In genomic region chr6:124480295-124480694, GRCm38 (mm10) we compare ENCODE assay signal across 9 mouse cellular contexts. TPM values are rescaled to one million over a fixed set of nuclear protein-coding genes. Genes with fewer than 3 reads are reported as not detected.
DNase-seq lines count a peak whose midpoint lies in the region; ATAC-seq and TF ChIP-seq lines count a peak whose summit lies in the region.
"Had no signal": no experiment of that assay in that cellular context is flagged by ENCODE, and none has a peak within 500 bp of the region (broad histone marks: within the 10 kb centered on the region; RNA-seq: fewer than 3 reads in every experiment).

No protein-coding gene starts in this region.

- peak; percentile 83 for TF ChIP-seq CTCF in heart, adult 2 months (IDR thresholded peaks at IDR 0.05)
- TF ChIP-seq CTCF in midbrain, postnatal 0 days (IDR thresholded peaks at IDR 0.05) = peak; percentile 77

- H3K4me2 ChIP-seq in midbrain, postnatal 0 days (ENCODE audit: low read depth, low read length, poor library complexity, severe bottlenecking) = no peak overlapping the region
- H3K4me2 ChIP-seq: neural tube, embryonic 13.5 days had no signal

- no peak for ATAC-seq in midbrain, postnatal 0 days (ENCODE audit: low FRiP score)

- H3K27me3 ChIP-seq in heart, adult 2 months (ENCODE audit: control insufficient read depth, insufficient read depth, low read length) = no peaks in the 10 kb centered on the region
- no peaks in the 10 kb centered on the region for H3K27me3 ChIP-seq in midbrain, postnatal 0 days (ENCODE audit: insufficient read depth, low read length)
- no peaks in the 10 kb centered on the region for H3K27me3 ChIP-seq in midbrain, embryonic 10.5 days (ENCODE audit: low read depth, poor library complexity, severe bottlenecking)
- no peaks in the 10 kb centered on the region for H3K27me3 ChIP-seq in splenic B cell, adult 2 months (ENCODE audit: control insufficient read depth, insufficient read depth, low read length, poor library complexity, severe bottlenecking)
- H3K27me3 ChIP-seq: neural tube, embryonic 13.5 days had no signal

- H3K79me2 ChIP-seq in heart, adult 2 months (replicated peaks; ENCODE audit: control insufficient read depth, insufficient read depth, low read length) = no peaks in the 10 kb centered on the region

- no peak overlapping the region for H3K9ac ChIP-seq in heart, adult 2 months (ENCODE audit: low read depth, low read length)
- no peak overlapping the region for H3K9ac ChIP-seq in midbrain, postnatal 0 days (replicated peaks; ENCODE audit: low read length, poor library complexity, severe bottlenecking)
- H3K9ac ChIP-seq: neural tube, embryonic 13.5 days had no signal

- no peak for TF ChIP-seq POLR2A in heart, adult 2 months (IDR thresholded peaks at IDR 0.05; ENCODE audit: insufficient read depth, low read depth, low read length)

- no peak overlapping the region for H3K27ac ChIP-seq in heart, adult 2 months
- H3K27ac ChIP-seq in midbrain, postnatal 0 days (ENCODE audit: low read depth, low read length) = no peak overlapping the region
- H3K27ac ChIP-seq in midbrain, embryonic 10.5 days (replicated peaks) = no peak overlapping the region
- H3K27ac ChIP-seq: neural tube, embryonic 13.5 days had no signal

- intact Hi-C loops in heart, adult 2 months (cut with DNase I) = no loop called here
- intact Hi-C loops in heart, postnatal 25 days (cut with DNase I) = loop anchor here (5.0 kb wide), 1 partner anchor 63 kb away; the partner anchor contains the start of gene Pex5
- intact Hi-C loops in left cerebral cortex, postnatal 4 days (cut with DNase I) = loop anchor here (10.0 kb wide), 1 partner anchor 175 kb away; no protein-coding TSS in a partner anchor

- H3K36me3 ChIP-seq in heart, adult 2 months (ENCODE audit: control insufficient read depth, insufficient read depth, low read length) = no peaks in the 10 kb centered on the region
- H3K36me3 ChIP-seq in midbrain, postnatal 0 days (ENCODE audit: insufficient read depth, low read length) = no peaks in the 10 kb centered on the region
- H3K36me3 ChIP-seq in midbrain, embryonic 10.5 days = no peaks in the 10 kb centered on the region
- no peaks in the 10 kb centered on the region for H3K36me3 ChIP-seq in splenic B cell, adult 2 months (ENCODE audit: control insufficient read depth, insufficient read depth, low read length, poor library complexity, severe bottlenecking)
- H3K36me3 ChIP-seq: neural tube, embryonic 13.5 days had no signal

- peaks cover 4% of the 10 kb centered on the region for H3K4me1 ChIP-seq in heart, adult 2 months (ENCODE audit: control insufficient read depth, insufficient read depth, low read length)
- no peaks in the 10 kb centered on the region for H3K4me1 ChIP-seq in midbrain, postnatal 0 days (ENCODE audit: insufficient read depth, low read length)
- peaks cover 6% of the 10 kb centered on the region; the same call in 1 of the 2 replicates for H3K4me1 ChIP-seq in midbrain, embryonic 10.5 days

- no peak overlapping the region for H3K4me3 ChIP-seq in heart, adult 2 months
- H3K4me3 ChIP-seq in midbrain, postnatal 0 days (ENCODE audit: low read depth, low read length) = no peak overlapping the region
- no peak overlapping the region for H3K4me3 ChIP-seq in midbrain, embryonic 10.5 days
- H3K4me3 ChIP-seq: neural tube, embryonic 13.5 days had no signal

- no peaks in the 10 kb centered on the region for H3K9me3 ChIP-seq in midbrain, postnatal 0 days (ENCODE audit: low read length)
- H3K9me3 ChIP-seq in midbrain, embryonic 10.5 days (replicated peaks) = no peaks in the 10 kb centered on the region
- H3K9me3 ChIP-seq: neural tube, embryonic 13.5 days had no signal

- no peak for TF ChIP-seq EP300 in heart, adult 2 months (IDR thresholded peaks at IDR 0.05; ENCODE audit: insufficient read depth, low read depth, low read length)

- DNase-seq in heart, adult 2 months = no peak
- DNase-seq in heart, postnatal 25 days (ENCODE audit: low spot score) = no peak
- peak; percentile 70 for DNase-seq in midbrain, postnatal 0 days (ENCODE audit: low spot score)
- DNase-seq in midbrain, embryonic 10.5 days (ENCODE audit: low spot score) = no peak
- peak; percentile 66 for DNase-seq in embryo, embryonic 11 days
- peak; percentile 74 for DNase-seq in splenic B cell, adult 2 months (ENCODE audit: low read depth, low spot score)
- no peak for DNase-seq in left cerebral cortex, postnatal 4 days
- no peak for DNase-seq in adrenal gland, postnatal 4 days (ENCODE audit: low spot score in 2 of 2)

- WGBS in heart, adult 2 months = 52% methylated on average over 4 of the region's 4 CpGs
- 54% methylated on average over 4 of the region's 4 CpGs for WGBS in midbrain, postnatal 0 days
- WGBS in midbrain, embryonic 10.5 days = 63% methylated on average over 4 of the region's 4 CpGs

RNA-seq across cellular contexts. Expression of gene C1rl, which starts 12.6 kb away (rescaled TPM):
- total RNA-seq in heart, adult 2 months (2021) = 1 to 10 TPM; 1.1 to 1.2 TPM
- 1.3 and 1.5 TPM in 2 replicates for polyA plus RNA-seq in heart, adult 2 months (2012; rRNA removed)
- 1 to 10 TPM; 1.1 to 1.3 TPM for total RNA-seq in heart, postnatal 25 days (2021)
- 0.19 TPM in 1 of 2 replicates, not detected in the other for total RNA-seq in midbrain, postnatal 0 days (2014; rRNA removed)
- 0.16 and 0.35 TPM in 2 replicates for polyA plus RNA-seq in midbrain, postnatal 0 days (2015; fragmentation: Nextera tagmentation; extraction: Ambion mirVana)
- polyA plus RNA-seq in midbrain, embryonic 10.5 days (2016; fragmentation: Nextera tagmentation; extraction: Ambion mirVana) = 0.14 and 0.28 TPM in 2 replicates
- total RNA-seq in left cerebral cortex, postnatal 4 days (2021) = under 1 TPM; 0.18 to 0.20 TPM
- total RNA-seq in adrenal gland, postnatal 4 days (2021) = 10 to 100 TPM; 13.2 to 19.9 TPM

RNA-seq across cellular contexts. Expression of gene Clstn3, which starts 15.7 kb away (rescaled TPM):
- total RNA-seq in heart, adult 2 months (2021) = 1 to 10 TPM; 1.4 to 1.9 TPM
- polyA plus RNA-seq in heart, adult 2 months (2012; rRNA removed) = 5.1 and 11.8 TPM in 2 replicates
- total RNA-seq in heart, postnatal 25 days (2021) = 1 to 10 TPM in 1 of 2 experiments, under 1 TPM in 1; 0.49 to 1.5 TPM
- 315 and 318 TPM in 2 replicates for total RNA-seq in midbrain, postnatal 0 days (2014; rRNA removed)
- 205 and 226 TPM in 2 replicates for polyA plus RNA-seq in midbrain, postnatal 0 days (2015; fragmentation: Nextera tagmentation; extraction: Ambion mirVana)
- 8.4 and 15.2 TPM in 2 replicates for polyA plus RNA-seq in midbrain, embryonic 10.5 days (2016; fragmentation: Nextera tagmentation; extraction: Ambion mirVana)
- 100 to 1,000 TPM; 173 to 211 TPM for total RNA-seq in left cerebral cortex, postnatal 4 days (2021)
- 10 to 100 TPM; 33.9 to 35.3 TPM for total RNA-seq in adrenal gland, postnatal 4 days (2021)

RNA-seq across cellular contexts. Expression of gene C1ra, which starts 31.9 kb away (rescaled TPM):
- total RNA-seq in heart, adult 2 months (2021) = 10 to 100 TPM; 10.4 to 12.2 TPM
- polyA plus RNA-seq in heart, adult 2 months (2012; rRNA removed) = 17.3 and 19.5 TPM in 2 replicates
- total RNA-seq in heart, postnatal 25 days (2021) = 10 to 100 TPM; 10.7 to 11.6 TPM
- 0.24 and 0.49 TPM in 2 replicates for total RNA-seq in midbrain, postnatal 0 days (2014; rRNA removed)
- polyA plus RNA-seq in midbrain, postnatal 0 days (2015; fragmentation: Nextera tagmentation; extraction: Ambion mirVana) = 0.42 and 0.54 TPM in 2 replicates
- 0.06 and 0.12 TPM in 2 replicates for polyA plus RNA-seq in midbrain, embryonic 10.5 days (2016; fragmentation: Nextera tagmentation; extraction: Ambion mirVana)
- total RNA-seq in left cerebral cortex, postnatal 4 days (2021) = under 1 TPM; 0.38 to 0.62 TPM
- total RNA-seq in adrenal gland, postnatal 4 days (2021) = 10 to 100 TPM; 36.8 to 48.1 TPM

Comparison
In these comparisons a context has a peak if more than half of its experiments do, and no peak if none do; other contexts are left out.
1. DNase-seq: peak in midbrain, postnatal 0 days (single experiment), embryo, embryonic 11 days (single experiment) and splenic B cell, adult 2 months (single experiment); none in heart, adult 2 months (0 of 2), heart, postnatal 25 days (single experiment), midbrain, embryonic 10.5 days (single experiment), left cerebral cortex, postnatal 4 days (single experiment) and adrenal gland, postnatal 4 days (0 of 2).
2. RNA of gene C1rl, which starts 12.6 kb away (total RNA-seq): 13.2 to 19.9 TPM in adrenal gland, postnatal 4 days; 1.1 to 1.3 TPM in heart, postnatal 25 days, 1.1 to 1.2 TPM in heart, adult 2 months, 0.18 to 0.20 TPM in left cerebral cortex, postnatal 4 days and 0.19 TPM in midbrain, postnatal 0 days; every median in the first group is over 4 times any median in the second.
3. RNA of gene Clstn3, which starts 15.7 kb away (total RNA-seq): 315 to 318 TPM in midbrain, postnatal 0 days, 173 to 211 TPM in left cerebral cortex, postnatal 4 days and 33.9 to 35.3 TPM in adrenal gland, postnatal 4 days; 1.4 to 1.9 TPM in heart, adult 2 months and 0.49 to 1.5 TPM in heart, postnatal 25 days; every median in the first group is over 10 times any median in the second.